Mouse (Mus musculus) inflammation-experienced regulatory T-cells (primary cell): ENCODE data around the gene Ttc25. TPM values are rescaled to one million over a fixed set of nuclear protein-coding genes. Genes with fewer than 3 reads are reported as not detected.

Experiments
- polyA plus RNA-seq, 2 experiments: library from polyadenylated mRNA; unstranded; fragments of 100-300 nt; shearing (Covaris generic); gene quantifications; one replicate each; pipeline ENCODE4 v1.2.1; 2017

Ttc25 gene
- 1 to 10 TPM in 1 of 2 experiments, under 1 TPM in 1; 0.58 to 2.0 TPM for polyA plus RNA-seq

GRCm38 (mm10) chr11:100544832-100545745, at the start of gene Ttc25:
TSS of gene Ttc25 (plus strand) at chr11:100545607.

GRCm38 (mm10) chr11:100527458-100528374, 17.7 kb upstream of the Ttc25 start, which contains the start of gene Acly:
TSS of gene Acly (minus strand) at chr11:100528000.

DNA sequence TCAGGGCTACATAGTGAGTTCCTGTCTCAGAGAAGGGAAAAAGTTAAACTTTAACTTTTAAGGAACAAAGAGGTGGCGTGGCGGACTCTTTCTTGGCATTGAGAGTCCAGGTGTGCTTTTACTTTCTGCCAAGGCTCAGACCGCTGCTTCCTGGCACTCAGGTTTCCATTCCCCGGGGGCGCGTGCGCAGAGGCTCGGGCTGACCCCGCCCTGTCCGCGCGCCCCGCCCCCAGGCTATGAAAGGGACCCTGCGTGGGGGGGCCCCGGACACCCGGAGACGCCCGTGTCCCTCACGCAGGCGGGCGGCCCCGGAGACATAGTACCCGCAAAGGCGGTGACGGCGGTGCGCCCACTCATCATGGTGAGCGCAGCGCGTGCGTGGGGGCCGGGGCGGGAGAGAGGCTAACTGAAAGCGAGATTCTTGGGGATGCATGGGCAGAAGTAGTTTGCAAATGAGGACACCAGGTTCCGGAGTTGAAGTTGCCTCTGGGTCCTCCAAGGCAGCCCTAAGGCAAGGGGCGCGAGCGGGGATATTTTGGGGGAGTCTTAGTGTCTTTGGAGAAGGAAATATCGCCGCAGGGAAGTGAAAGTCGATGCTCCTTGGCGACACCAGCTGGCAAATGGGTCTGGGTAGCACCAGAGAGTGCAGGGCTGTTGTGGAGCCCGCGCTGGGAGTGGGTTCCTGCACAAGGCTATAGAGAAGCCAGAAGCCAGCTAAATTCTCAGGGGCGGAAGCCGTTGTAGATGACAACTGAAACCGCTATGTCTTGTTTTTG, 29.5 kb downstream of the Ttc25 start, which contains the start of gene Cnp:
Gene Cnp, plus strand, starts transcription at position 197 of the 776 bp plus-strand sequence.

GRCm38 (mm10) chr11:100618761-100619484, 73.5 kb downstream of the Ttc25 start, which contains the start of gene Nkiras2:
TSS of gene Nkiras2 (plus strand) at chr11:100619244.

DNA sequence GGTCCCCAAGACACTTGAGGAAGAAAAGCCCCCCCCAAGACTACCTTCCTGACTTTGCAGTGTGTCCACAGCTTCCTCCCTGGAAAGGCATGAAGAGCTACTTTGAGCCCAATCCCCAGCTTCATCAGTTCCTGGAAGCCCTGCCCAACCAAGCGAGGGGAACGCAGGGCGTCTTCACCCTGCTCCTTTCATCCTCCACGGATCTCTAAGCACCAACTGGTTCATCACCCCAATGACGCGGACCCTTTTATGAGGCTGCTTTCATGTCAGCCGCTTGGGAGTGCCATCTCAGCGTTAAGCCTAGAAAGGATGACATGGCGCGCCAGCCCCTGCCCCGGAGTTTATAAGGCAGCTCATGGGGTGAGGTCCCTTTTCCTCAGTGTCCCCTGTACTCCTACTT, 74.6 kb downstream of the Ttc25 start, which contains the start of gene Dnajc7:
Gene Dnajc7, minus strand, starts transcription at position 187 of the 400 bp plus-strand sequence.

Other genes with a start within 250 kb of the Ttc25 start
- gene Eif1, start 225.7 kb upstream of the Ttc25 start, polyA plus RNA-seq, result 1,000 to 10,000 TPM; 2,499 to 2,744 TPM
- not detected for gene Gast, start 211.2 kb upstream of the Ttc25 start, polyA plus RNA-seq
- 1 to 10 TPM; 2.2 to 3.5 TPM for gene Hap1, start 189.5 kb upstream of the Ttc25 start, polyA plus RNA-seq
- gene Jup, start 147.8 kb upstream of the Ttc25 start, polyA plus RNA-seq, result 1 to 10 TPM; 3.0 to 3.8 TPM
- under 1 TPM in 1 of 2 experiments, not detected in 1; 0.51 TPM for gene P3h4, start 130.8 kb upstream of the Ttc25 start, polyA plus RNA-seq
- gene Fkbp10, start 129.9 kb upstream of the Ttc25 start, polyA plus RNA-seq, result under 1 TPM in 1 of 2 experiments, not detected in 1; 0.18 TPM
- gene Nt5c3b, start 103.8 kb upstream of the Ttc25 start, polyA plus RNA-seq, result 100 to 1,000 TPM; 137 to 155 TPM
- 1 to 10 TPM in 1 of 2 experiments, under 1 TPM in 1; 0.34 to 1.3 TPM for gene Klhl10, start 103.7 kb upstream of the Ttc25 start, polyA plus RNA-seq
- gene Klhl11, start 72.9 kb upstream of the Ttc25 start, polyA plus RNA-seq, result 1 to 10 TPM; 4.0 to 6.3 TPM
- 100 to 1,000 TPM; 128 to 142 TPM for gene Acly, start 17.6 kb upstream of the Ttc25 start, polyA plus RNA-seq
- gene Cnp, start 29.3 kb downstream of the Ttc25 start, polyA plus RNA-seq, result 100 to 1,000 TPM; 306 to 325 TPM
- 10 to 100 TPM; 25.2 to 36.7 TPM for gene Nkiras2, start 73.6 kb downstream of the Ttc25 start, polyA plus RNA-seq
- gene Dnajc7, start 74.6 kb downstream of the Ttc25 start, polyA plus RNA-seq, result 100 to 1,000 TPM; 552 to 587 TPM
- 1 to 10 TPM in 1 of 2 experiments, under 1 TPM in 1; 0.24 to 1.2 TPM for gene Zfp385c, start 146.8 kb downstream of the Ttc25 start, polyA plus RNA-seq
- 10 to 100 TPM; 13.0 to 26.1 TPM for gene Dhx58, start 158.7 kb downstream of the Ttc25 start, polyA plus RNA-seq
- 10 to 100 TPM; 62.5 to 65.3 TPM for gene Kat2a, start 166.9 kb downstream of the Ttc25 start, polyA plus RNA-seq
- gene Hspb9, start 168.2 kb downstream of the Ttc25 start, polyA plus RNA-seq, result under 1 TPM; 0.58 to 0.80 TPM
- gene Rab5c, start 192.6 kb downstream of the Ttc25 start, polyA plus RNA-seq, result 10 to 100 TPM; 34.0 to 50.8 TPM
- gene Kcnh4, start 214.3 kb downstream of the Ttc25 start, polyA plus RNA-seq, result under 1 TPM; 0.61 to 0.86 TPM
- not detected for gene Hcrt, start 217.3 kb downstream of the Ttc25 start, polyA plus RNA-seq
- 1 to 10 TPM; 5.0 to 6.5 TPM for gene Ghdc, start 225.3 kb downstream of the Ttc25 start, polyA plus RNA-seq